ENCODE assay signal across 20 mouse cellular contexts in the genomic region with DNA sequence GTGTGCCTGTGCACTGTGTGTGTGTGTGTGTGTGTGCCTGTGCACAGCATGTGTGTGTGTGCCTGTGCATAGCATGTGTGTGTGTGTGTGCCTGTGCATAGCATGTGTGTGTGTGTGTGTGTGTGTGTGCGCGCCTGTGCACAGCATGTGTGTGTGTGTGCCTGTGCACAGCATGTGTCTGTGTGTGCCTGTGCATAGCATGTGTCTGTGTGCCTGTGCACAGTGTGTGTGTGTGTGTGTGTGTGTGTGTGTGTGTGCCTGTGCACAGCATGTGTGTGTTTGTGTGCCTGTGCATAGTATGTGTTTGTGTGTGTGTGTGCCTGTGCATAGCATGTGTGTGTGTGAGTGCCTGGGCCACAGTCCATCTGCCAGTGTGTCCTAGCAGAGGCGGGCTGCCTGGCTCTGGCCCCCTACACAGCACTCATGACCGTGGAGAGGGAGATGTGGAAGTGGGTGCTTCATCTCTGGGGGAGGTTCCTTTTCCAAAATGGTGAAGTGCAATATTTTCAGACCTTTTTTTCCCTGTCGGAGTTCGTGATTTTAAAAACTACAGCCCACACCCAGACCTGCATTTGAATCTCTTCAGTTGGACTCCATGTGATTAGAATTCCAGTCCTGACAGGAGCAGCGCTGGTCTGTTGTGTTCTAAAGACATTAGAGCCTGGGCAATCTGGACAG. TPM values are rescaled to one million over a fixed set of nuclear protein-coding genes. Genes with fewer than 3 reads are reported as not detected.
A peak's percentile ranks its signal among the peaks of the same experiment; 100 is the strongest.
DNase-seq lines count a peak whose midpoint lies in the region; ATAC-seq and TF ChIP-seq lines count a peak whose summit lies in the region.
"Had no signal": no experiment of that assay in that cellular context is flagged by ENCODE, and none has a peak within 500 bp of the region (broad histone marks: within the 10 kb centered on the region; RNA-seq: fewer than 3 reads in every experiment).

No protein-coding gene starts in this region.

- no peak for TF ChIP-seq CTCF in layer of hippocampus, adult 2 months (conservative IDR thresholded peaks at IDR 0.05)

- peaks cover 45% of the 10 kb centered on the region for H3K79me2 ChIP-seq in macrophage (ENCODE audit: inconsistent target)

- H3K4me2 ChIP-seq in lung, embryonic 15.5 days = no peak overlapping the region
- H3K4me2 ChIP-seq: heart, embryonic 15.5 days had no signal

- WGBS in lung, embryonic 15.5 days = 79% methylated on average over 7 of the region's 7 CpGs
- WGBS in macrophage (ENCODE audit: missing documents) = 68% methylated on average over 5 of the region's 7 CpGs

- no peaks in the 10 kb centered on the region for H3K27me3 ChIP-seq in lung, embryonic 15.5 days
- H3K27me3 ChIP-seq: heart, embryonic 15.5 days had no signal

- no peak for DNase-seq in layer of hippocampus, adult 2 months (ENCODE audit: low spot score in 2 of 2)
- no peak for DNase-seq in layer of hippocampus, adult 11-12 months (ENCODE audit: low spot score)
- DNase-seq in lung, adult 18-20 months = no peak
- DNase-seq in adipocyte (ENCODE audit: low spot score) = peak; percentile 17
- no peak for DNase-seq in urinary bladder, adult 2 months (ENCODE audit: low spot score)
- DNase-seq: B cell, adult 2 months; cerebellum, postnatal 10 days; gastrocnemius, postnatal 10 days; heart, adult 2 months; kidney, adult 18-20 months; kidney, postnatal 10 days; lung, adult 2 months; lung, postnatal 4 days; midbrain, embryonic 14.5 days had no signal

- peaks cover 77% of the 10 kb centered on the region for H3K36me3 ChIP-seq in lung, embryonic 15.5 days
- peaks cover 63% of the 10 kb centered on the region for H3K36me3 ChIP-seq in macrophage (ENCODE audit: inconsistent target)

- H3K9me3 ChIP-seq in lung, embryonic 15.5 days = no peaks in the 10 kb centered on the region
- H3K9me3 ChIP-seq: heart, embryonic 15.5 days had no signal

- H3K4me1 ChIP-seq in lung, embryonic 15.5 days = no peaks in the 10 kb centered on the region

- H3K9ac ChIP-seq in lung, embryonic 15.5 days = no peak overlapping the region
- H3K9ac ChIP-seq: heart, embryonic 15.5 days had no signal

- H3K4me3 ChIP-seq in layer of hippocampus, adult 2 months = no peak overlapping the region
- H3K4me3 ChIP-seq in lung, embryonic 15.5 days = no peak overlapping the region
- no peak overlapping the region for H3K4me3 ChIP-seq in macrophage (ENCODE audit: inconsistent target)
- H3K4me3 ChIP-seq: erythroblast, embryonic 14.5 days; heart, adult 2 months; heart, embryonic 15.5 days had no signal

- ATAC-seq in lung, embryonic 15.5 days (ENCODE audit: borderline replicate concordance, extremely low read depth, low FRiP score, low TSS enrichment) = no peak
- ATAC-seq: forebrain, embryonic 14.5 days; hindbrain, postnatal 0 days had no signal

- peak overlapping the region; percentile 21; the same call in 1 of the 2 replicates for H3K27ac ChIP-seq in layer of hippocampus, adult 2 months
- peak overlapping the region; percentile 41 for H3K27ac ChIP-seq in lung, embryonic 15.5 days
- peak overlapping the region; percentile 39 for H3K27ac ChIP-seq in macrophage
- H3K27ac ChIP-seq: heart, adult 2 months; heart, embryonic 15.5 days; hindbrain, postnatal 0 days had no signal

RNA-seq across cellular contexts. Expression of a gene that starts 14.3 kb away (rescaled TPM):
- 10 to 100 TPM; 13.8 to 18.5 TPM for total RNA-seq in layer of hippocampus, adult 2 months (2021)
- polyA plus RNA-seq in lung, embryonic 15.5 days (2015; fragmentation: Nextera tagmentation; extraction: Ambion mirVana) = 128 and 130 TPM in 2 replicates
- 10 to 100 TPM in 19 of 26 experiments, 1 to 10 TPM in 7; 2.1 to 51.1 (median 17.2) TPM for total RNA-seq in macrophage (2018; cell fraction: chromatin; rRNA removed)
- total RNA-seq in macrophage (2018; cell fraction: cytosol; rRNA removed) = 10 to 100 TPM in 13 of 26 experiments, 1 to 10 TPM in 13; 5.8 to 16.0 (median 9.9) TPM
- total RNA-seq in macrophage (2018; cell fraction: nucleus; rRNA removed) = 10 to 100 TPM in 13 of 26 experiments, 1 to 10 TPM in 13; 2.0 to 30.9 (median 10.7) TPM
- polyA plus RNA-seq in macrophage (2018) = 9.5 to 24.0 TPM (median 13.0 TPM) in 3 replicates
- 13.0 and 15.4 TPM in 2 replicates for polyA plus RNA-seq in urinary bladder, adult 2 months (2012; rRNA removed)

RNA-seq across cellular contexts. Expression of a gene that starts 17.4 kb away (rescaled TPM):
- total RNA-seq in layer of hippocampus, adult 2 months (2021) = 100 to 1,000 TPM; 262 to 264 TPM
- 68.3 and 69.8 TPM in 2 replicates for polyA plus RNA-seq in lung, embryonic 15.5 days (2015; fragmentation: Nextera tagmentation; extraction: Ambion mirVana)
- 100 to 1,000 TPM; 104 to 399 (median 174) TPM for total RNA-seq in macrophage (2018; cell fraction: chromatin; rRNA removed)
- total RNA-seq in macrophage (2018; cell fraction: cytosol; rRNA removed) = 100 to 1,000 TPM in 25 of 26 experiments, 10 to 100 TPM in 1; 98.9 to 192 (median 133) TPM
- 100 to 1,000 TPM; 109 to 256 (median 145) TPM for total RNA-seq in macrophage (2018; cell fraction: nucleus; rRNA removed)
- polyA plus RNA-seq in macrophage (2018) = 113 to 142 TPM (median 114 TPM) in 3 replicates
- 86.6 and 94.6 TPM in 2 replicates for polyA plus RNA-seq in urinary bladder, adult 2 months (2012; rRNA removed)

RNA-seq across cellular contexts. Expression of a gene that starts 39.3 kb away (rescaled TPM):
- total RNA-seq in layer of hippocampus, adult 2 months (2021) = 10 to 100 TPM; 40.3 to 44.6 TPM
- polyA plus RNA-seq in lung, embryonic 15.5 days (2015; fragmentation: Nextera tagmentation; extraction: Ambion mirVana) = 0.34 and 0.58 TPM in 2 replicates
- 1 to 10 TPM in 19 of 26 experiments, under 1 TPM in 7; 0.42 to 3.2 (median 1.3) TPM for total RNA-seq in macrophage (2018; cell fraction: chromatin; rRNA removed)
- under 1 TPM; 0.14 to 0.69 (median 0.28) TPM for total RNA-seq in macrophage (2018; cell fraction: cytosol; rRNA removed)
- total RNA-seq in macrophage (2018; cell fraction: nucleus; rRNA removed) = 1 to 10 TPM in 12 of 26 experiments, under 1 TPM in 14; 0.17 to 4.9 (median 0.99) TPM
- polyA plus RNA-seq in macrophage (2018) = 0.07 to 0.72 TPM (median 0.28 TPM) in 3 replicates
- polyA plus RNA-seq in urinary bladder, adult 2 months (2012; rRNA removed) = 0.83 and 1.9 TPM in 2 replicates
- polyA plus RNA-seq: erythroblast, embryonic 14.5 days had no signal

RNA-seq across cellular contexts. Expression of a gene that starts 55.6 kb away (rescaled TPM):
- 1 to 10 TPM; 1.5 to 2.1 TPM for total RNA-seq in layer of hippocampus, adult 2 months (2021)
- 15.8 and 16.6 TPM in 2 replicates for polyA plus RNA-seq in lung, embryonic 15.5 days (2015; fragmentation: Nextera tagmentation; extraction: Ambion mirVana)
- total RNA-seq in macrophage (2018; cell fraction: chromatin; rRNA removed) = 1 to 10 TPM in 16 of 26 experiments, under 1 TPM in 9, not detected in 1; 0.31 to 9.0 (median 1.8) TPM
- total RNA-seq in macrophage (2018; cell fraction: cytosol; rRNA removed) = 1 to 10 TPM in 13 of 26 experiments, under 1 TPM in 13; 0.18 to 3.0 (median 1.00) TPM
- 1 to 10 TPM in 22 of 26 experiments, under 1 TPM in 4; 0.39 to 6.1 (median 2.5) TPM for total RNA-seq in macrophage (2018; cell fraction: nucleus; rRNA removed)
- 1.2 to 1.6 TPM (median 1.3 TPM) in 3 replicates for polyA plus RNA-seq in macrophage (2018)
- 35.6 and 36.4 TPM in 2 replicates for polyA plus RNA-seq in urinary bladder, adult 2 months (2012; rRNA removed)
- polyA plus RNA-seq: erythroblast, embryonic 14.5 days had no signal
